Mouse (Mus musculus): ENCODE results near the gene Pagr1a. TPM values are rescaled to one million over a fixed set of nuclear protein-coding genes. Genes with fewer than 3 reads are reported as not detected.

Pagr1a gene
- total RNA-seq, 1 experiment: 32.3 TPM

GRCm38 (mm10) chr7:126978841-126979240 lies 38.3 kb downstream of the Pagr1a start:
- H3K4me1 ChIP-seq (ENCODE audit: control insufficient read depth in 2 of 2, insufficient read depth in 2 of 2, low read length in 2 of 2, poor library complexity in 1 of 2): peaks cover 0 to 8% of the 10 kb centered on the region in 2 experiments; a peak in 2 of 4 replicates
- TF ChIP-seq CHD2 (IDR thresholded peaks at IDR 0.05; ENCODE audit: low read depth, low read length) (no peak), MAFK (IDR thresholded peaks at IDR 0.05; ENCODE audit: insufficient read depth, low read depth, low read length) (no peak), ZNF384 (IDR thresholded peaks at IDR 0.05; ENCODE audit: low read depth, low read length) (no peak), HCFC1 (IDR thresholded peaks at IDR 0.05; ENCODE audit: borderline replicate concordance, insufficient read depth, low read length) (no peak), ZC3H11A (IDR thresholded peaks at IDR 0.05; ENCODE audit: borderline replicate concordance, low read depth, low read length) (no peak)
- in situ Hi-C loops (cut with MboI; ENCODE audit: low sequenced_read_pairs in 2 of 2, unreplicated experiment in 2 of 2): no loop called here
- no peak overlapping the region for H3K27ac ChIP-seq (ENCODE audit: insufficient read depth, low read depth, low read length, poor library complexity, severe bottlenecking)
- DNase-seq (ENCODE audit: low read depth, low spot score): no peak
- no peaks in the 10 kb centered on the region for H3K9me3 ChIP-seq (ENCODE audit: control insufficient read depth, insufficient read depth, low read depth, low read length)
- H3K36me3 ChIP-seq (ENCODE audit: control insufficient read depth, insufficient read depth, low read length, poor library complexity, severe bottlenecking): peaks cover 23% of the 10 kb centered on the region
- no peak overlapping the region for H3K4me3 ChIP-seq (ENCODE audit: insufficient read depth in 1 of 2, low read depth in 1 of 2, low read length in 2 of 2, poor library complexity in 1 of 2, severe bottlenecking in 1 of 2)
- H3K9ac ChIP-seq (ENCODE audit: insufficient read depth, low read depth, low read length, poor library complexity, severe bottlenecking): no peak overlapping the region; the same call in 1 of the 2 replicates

- peak overlapping the region; percentile 78 to 82 for H3K4me3 ChIP-seq (ENCODE audit: insufficient read depth in 1 of 2, low read depth in 1 of 2, low read length in 2 of 2, poor library complexity in 1 of 2, severe bottlenecking in 1 of 2)
- peak overlapping the region; percentile 79 for H3K9ac ChIP-seq (ENCODE audit: insufficient read depth, low read depth, low read length, poor library complexity, severe bottlenecking)
- peak overlapping the region; percentile 92 for H3K27ac ChIP-seq (ENCODE audit: insufficient read depth, low read depth, low read length, poor library complexity, severe bottlenecking)
- no peaks in the 10 kb centered on the region for H3K9me3 ChIP-seq (ENCODE audit: control insufficient read depth, insufficient read depth, low read depth, low read length)
- in situ Hi-C loops (cut with MboI; ENCODE audit: low sequenced_read_pairs in 2 of 2, unreplicated experiment in 2 of 2): no loop called here
- TF ChIP-seq HCFC1 (IDR thresholded peaks at IDR 0.05; ENCODE audit: borderline replicate concordance, insufficient read depth, low read length) (no peak), ZC3H11A (IDR thresholded peaks at IDR 0.05; ENCODE audit: borderline replicate concordance, low read depth, low read length) (no peak), ZNF384 (IDR thresholded peaks at IDR 0.05; ENCODE audit: low read depth, low read length) (no peak), CHD2 (IDR thresholded peaks at IDR 0.05; ENCODE audit: low read depth, low read length) (no peak), MAFK (IDR thresholded peaks at IDR 0.05; ENCODE audit: insufficient read depth, low read depth, low read length) (no peak)
- peaks cover 0 to 8% of the 10 kb centered on the region in 2 experiments; a peak in 2 of 4 replicates for H3K4me1 ChIP-seq (ENCODE audit: control insufficient read depth in 2 of 2, insufficient read depth in 2 of 2, low read length in 2 of 2, poor library complexity in 1 of 2)
- peaks cover 23% of the 10 kb centered on the region for H3K36me3 ChIP-seq (ENCODE audit: control insufficient read depth, insufficient read depth, low read length, poor library complexity, severe bottlenecking)
- no peak for DNase-seq (ENCODE audit: low read depth, low spot score)
Measured at GRCm38 (mm10) chr7:126976878-126977459, 40.2 kb downstream of the Pagr1a start.

GRCm38 (mm10) chr7:126975950-126976866 lies 40.9 kb downstream of the Pagr1a start, which contains the start of gene Cdiptos:
Gene Cdiptos, minus strand, starts transcription at chr7:126976098.
- Histone ChIP-seq H3K4me3 (ENCODE audit: insufficient read depth in 1 of 2, low read depth in 1 of 2, low read length in 2 of 2, poor library complexity in 1 of 2, severe bottlenecking in 1 of 2) (peak within 1 kb of the TSS; percentile 78 to 82), H3K9me3 (ENCODE audit: control insufficient read depth, insufficient read depth, low read depth, low read length) (no peaks in the 10 kb centered on the region), H3K9ac (ENCODE audit: insufficient read depth, low read depth, low read length, poor library complexity, severe bottlenecking) (peak within 1 kb of the TSS; percentile 88), H3K4me1 (ENCODE audit: control insufficient read depth in 2 of 2, insufficient read depth in 2 of 2, low read length in 2 of 2, poor library complexity in 1 of 2) (peaks cover 0 to 8% of the 10 kb centered on the region in 2 experiments; a peak in 2 of 4 replicates), H3K36me3 (ENCODE audit: control insufficient read depth, insufficient read depth, low read length, poor library complexity, severe bottlenecking) (peaks cover 23% of the 10 kb centered on the region), H3K27ac (ENCODE audit: insufficient read depth, low read depth, low read length, poor library complexity, severe bottlenecking) (peak within 1 kb of the TSS; percentile 92)
- TF ChIP-seq ZC3H11A (IDR thresholded peaks at IDR 0.05; ENCODE audit: borderline replicate concordance, low read depth, low read length): no peak
- no peak for TF ChIP-seq ZNF384 (IDR thresholded peaks at IDR 0.05; ENCODE audit: low read depth, low read length)
- no peak for TF ChIP-seq CHD2 (IDR thresholded peaks at IDR 0.05; ENCODE audit: low read depth, low read length)
- TF ChIP-seq MAFK (IDR thresholded peaks at IDR 0.05; ENCODE audit: insufficient read depth, low read depth, low read length): 0 out of 2 replicates have a peak, but pooled peaks have one; percentile 28
- peak; percentile 83 for TF ChIP-seq HCFC1 (IDR thresholded peaks at IDR 0.05; ENCODE audit: borderline replicate concordance, insufficient read depth, low read length)
- DNase-seq (ENCODE audit: low read depth, low spot score): peak; percentile 96
- in situ Hi-C loops (cut with MboI; ENCODE audit: low sequenced_read_pairs in 2 of 2, unreplicated experiment in 2 of 2): no loop called here

- H3K27ac ChIP-seq (ENCODE audit: insufficient read depth, low read depth, low read length, poor library complexity, severe bottlenecking): peak within 1 kb of the TSS; percentile 92
- H3K36me3 ChIP-seq (ENCODE audit: control insufficient read depth, insufficient read depth, low read length, poor library complexity, severe bottlenecking): peaks cover 23% of the 10 kb centered on the region
- no peaks in the 10 kb centered on the region for H3K9me3 ChIP-seq (ENCODE audit: control insufficient read depth, insufficient read depth, low read depth, low read length)
- peak within 1 kb of the TSS; percentile 78 to 82 for H3K4me3 ChIP-seq (ENCODE audit: insufficient read depth in 1 of 2, low read depth in 1 of 2, low read length in 2 of 2, poor library complexity in 1 of 2, severe bottlenecking in 1 of 2)
- TF ChIP-seq ZNF384 (IDR thresholded peaks at IDR 0.05; ENCODE audit: low read depth, low read length) (no peak), CHD2 (IDR thresholded peaks at IDR 0.05; ENCODE audit: low read depth, low read length) (no peak), MAFK (IDR thresholded peaks at IDR 0.05; ENCODE audit: insufficient read depth, low read depth, low read length) (no peak), HCFC1 (IDR thresholded peaks at IDR 0.05; ENCODE audit: borderline replicate concordance, insufficient read depth, low read length) (no peak), ZC3H11A (IDR thresholded peaks at IDR 0.05; ENCODE audit: borderline replicate concordance, low read depth, low read length) (no peak)
- H3K4me1 ChIP-seq (ENCODE audit: control insufficient read depth in 2 of 2, insufficient read depth in 2 of 2, low read length in 2 of 2, poor library complexity in 1 of 2): peaks cover 0 to 8% of the 10 kb centered on the region in 2 experiments; a peak in 2 of 4 replicates
- in situ Hi-C loops (cut with MboI; ENCODE audit: low sequenced_read_pairs in 2 of 2, unreplicated experiment in 2 of 2): no loop called here
- peak within 1 kb of the TSS; percentile 88 for H3K9ac ChIP-seq (ENCODE audit: insufficient read depth, low read depth, low read length, poor library complexity, severe bottlenecking)
- no peak for DNase-seq (ENCODE audit: low read depth, low spot score)
Measured at GRCm38 (mm10) chr7:126975893-126975949, 41.4 kb downstream of the Pagr1a start, which contains the start of gene Cdipt. Gene Cdipt, plus strand, starts transcription at chr7:126975914.

Measured in ES-E14 (cell line).